Mouse (Mus musculus) embryonic facial prominence, embryonic 10.5 days (tissue): ENCODE measurements around the gene Eef2k. TPM values are rescaled to one million over a fixed set of nuclear protein-coding genes. Genes with fewer than 3 reads are reported as not detected.
A peak's percentile ranks its signal among the peaks of the same experiment; 100 is the strongest.
"Not testable (repeated sequence)": the region's sequence is repeated elsewhere in the genome, so short reads cannot be mapped to it uniquely, and the experiment has no call there.

Source experiments
- DNase-seq: peaks from one replicate; pipeline ENCODE4 v3.0.0-alpha.2; 2017; ENCODE audit warnings: low spot score
- H3K27ac ChIP-seq: fragments of 300-500 bp; sonication (generic); replicated peaks from 2 replicates; pipeline ENCODE4 v1.5.1; 2016; ENCODE audit warnings: mild to moderate bottlenecking
- H3K27me3 ChIP-seq: fragments of 300-500 bp; sonication (generic); replicated peaks from 2 replicates; pipeline ENCODE4 v1.6.1; 2016; ENCODE audit warnings: low read depth, mild to moderate bottlenecking; ENCODE audit not compliant: poor library complexity, severe bottlenecking
- H3K36me3 ChIP-seq: fragments of 300-500 bp; sonication (generic); replicated peaks from 2 replicates; pipeline ENCODE4 v1.6.1; 2016; ENCODE audit warnings: mild to moderate bottlenecking, moderate library complexity
- H3K4me1 ChIP-seq: fragments of 300-500 bp; sonication (generic); 2 replicates; pipeline ENCODE4 v1.6.1; 2016
- H3K4me3 ChIP-seq: fragments of 300-500 bp; sonication (generic); 2 replicates; pipeline ENCODE4 v1.5.1; 2016; ENCODE audit warnings: mild to moderate bottlenecking, moderate library complexity
- H3K9me3 ChIP-seq: fragments of 300-500 bp; sonication (generic); 2 replicates; pipeline ENCODE4 v1.6.1; 2016; ENCODE audit warnings: mild to moderate bottlenecking
- WGBS: fragments of 180-500 bp; shearing (Covaris S2); methylation state at CpG from one replicate; pipeline ENCODE4 v1.1.7; 2016; 5-methylcytosine and 5-hydroxymethylcytosine counted together
- polyA plus RNA-seq: library from polyadenylated mRNA; unstranded; fragments of >200 nt; fragmentation: Nextera tagmentation; extraction: Ambion mirVana; gene quantifications from 2 replicates; pipeline ENCODE4 v1.2.1, GENCODE M21; 2016

The Eef2k gene
- polyA plus RNA-seq, 1 experiment from 2014 or later = 34.5 TPM

DNA sequence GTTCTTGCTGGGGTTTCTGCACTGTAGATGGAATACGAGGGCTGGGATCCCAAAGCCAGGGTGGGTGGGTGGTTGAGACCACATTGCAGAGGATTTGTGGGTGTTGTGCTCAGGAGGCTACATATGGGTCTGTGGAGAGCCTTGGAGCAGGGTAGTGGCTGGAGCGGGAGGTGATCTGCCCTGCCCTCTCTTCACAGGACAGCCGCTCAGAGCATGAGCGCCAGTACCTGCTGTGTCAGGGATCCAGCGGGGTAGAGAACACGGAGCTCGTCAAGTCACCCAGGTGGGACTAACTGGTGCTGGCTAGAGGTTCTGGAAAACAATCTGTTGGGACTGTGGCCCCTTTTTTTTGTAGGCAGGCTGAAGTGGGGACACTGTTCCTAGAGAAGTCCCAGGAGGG lies 90.5 kb downstream of the Eef2k start:
- 95% methylated on average over 7 of the region's 7 CpGs for WGBS
- no peaks in the 10 kb centered on the region for H3K9me3 ChIP-seq
- no peak overlapping the region for H3K27ac ChIP-seq
- peaks cover 100% of the 10 kb centered on the region for H3K36me3 ChIP-seq
- H3K4me3 ChIP-seq = no peak overlapping the region
- no peaks in the 10 kb centered on the region for H3K27me3 ChIP-seq
- no peak for DNase-seq
- no peaks in the 10 kb centered on the region for H3K4me1 ChIP-seq

DNA sequence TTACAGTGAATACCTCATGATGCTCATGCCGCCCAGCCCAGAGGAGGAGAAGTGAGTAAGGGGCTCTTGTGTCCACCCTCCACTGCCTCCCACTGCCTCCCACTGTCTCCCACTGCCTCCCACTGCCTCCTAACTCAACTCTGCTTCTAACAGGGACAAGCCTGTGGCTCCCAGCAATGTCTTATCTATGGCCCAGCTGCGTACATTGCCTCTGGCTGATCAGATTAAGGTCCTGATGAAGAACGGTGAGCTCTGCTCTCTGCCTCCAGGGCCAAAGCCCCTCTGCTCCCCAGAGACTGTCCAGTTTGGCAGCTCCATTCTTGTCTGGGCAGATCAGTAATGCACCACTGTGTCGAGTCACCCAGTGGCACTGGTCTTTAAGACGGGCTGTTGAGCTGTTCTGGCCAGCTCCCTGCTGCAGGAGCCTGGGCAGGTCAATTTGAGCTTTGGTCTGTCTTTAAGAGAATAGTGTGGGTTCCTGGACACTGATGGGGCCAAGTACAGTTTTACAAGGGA lies 91.1 kb downstream of the Eef2k start:
- 87% methylated on average over 5 of the region's 5 CpGs for WGBS
- Histone ChIP-seq H3K4me3 (no peak overlapping the region), H3K4me1 (no peaks in the 10 kb centered on the region), H3K27ac (no peak overlapping the region), H3K9me3 (no peaks in the 10 kb centered on the region), H3K27me3 (no peaks in the 10 kb centered on the region), H3K36me3 (peaks cover 100% of the 10 kb centered on the region)
- DNase-seq = no peak

DNA sequence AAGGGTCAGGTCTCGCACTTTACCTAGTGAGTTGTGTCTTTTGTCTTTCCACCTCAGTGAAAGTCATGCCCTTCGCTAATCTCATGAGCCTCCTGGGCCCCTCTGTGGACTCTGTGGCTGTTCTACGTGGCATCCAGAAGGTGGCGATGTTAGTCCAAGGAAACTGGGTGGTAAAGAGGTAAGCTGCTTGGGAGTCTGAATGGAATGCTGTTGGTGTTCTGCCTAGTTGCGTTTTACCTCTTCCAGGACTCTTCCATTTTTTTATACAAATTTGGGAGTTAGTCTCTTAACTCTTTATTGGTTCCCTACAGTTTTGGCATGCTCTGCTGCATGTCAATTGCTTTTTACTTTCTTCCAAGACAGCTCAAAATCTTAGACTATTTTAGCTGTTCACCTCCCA lies 92.1 kb downstream of the Eef2k start:
- peak; percentile 57 for DNase-seq
- Histone ChIP-seq H3K36me3 (peaks cover 100% of the 10 kb centered on the region), H3K9me3 (no peaks in the 10 kb centered on the region), H3K27me3 (no peaks in the 10 kb centered on the region), H3K4me1 (no peaks in the 10 kb centered on the region), H3K27ac (no peak overlapping the region), H3K4me3 (no peak overlapping the region)
- WGBS = 47% methylated on average over 5 of the region's 5 CpGs

DNA sequence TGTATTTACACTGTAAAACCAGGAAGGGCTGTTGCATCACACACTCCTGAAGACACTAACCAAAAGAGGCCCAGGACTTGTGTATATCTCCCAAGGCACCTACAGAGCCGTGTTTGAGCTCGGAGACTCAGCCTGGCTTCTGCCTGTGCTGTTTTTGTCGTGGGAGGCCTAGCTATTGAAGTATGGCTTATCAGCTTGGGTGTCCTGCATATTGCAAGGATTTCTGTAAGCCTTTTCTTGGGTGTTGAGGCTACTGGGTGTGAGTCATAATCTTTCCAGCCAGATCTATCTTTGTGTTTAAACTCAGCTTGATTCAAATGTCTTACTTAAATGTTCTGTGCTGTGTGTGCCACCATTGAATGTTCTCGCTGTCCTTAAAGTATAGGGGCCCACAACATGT lies 93.9 kb downstream of the Eef2k start:
- no peaks in the 10 kb centered on the region for H3K9me3 ChIP-seq
- peaks cover 100% of the 10 kb centered on the region for H3K36me3 ChIP-seq
- H3K4me3 ChIP-seq = no peak overlapping the region
- H3K4me1 ChIP-seq = no peaks in the 10 kb centered on the region
- DNase-seq = no peak
- 87% methylated on average over 4 of the region's 4 CpGs for WGBS
- no peaks in the 10 kb centered on the region for H3K27me3 ChIP-seq
- no peak overlapping the region for H3K27ac ChIP-seq

DNA sequence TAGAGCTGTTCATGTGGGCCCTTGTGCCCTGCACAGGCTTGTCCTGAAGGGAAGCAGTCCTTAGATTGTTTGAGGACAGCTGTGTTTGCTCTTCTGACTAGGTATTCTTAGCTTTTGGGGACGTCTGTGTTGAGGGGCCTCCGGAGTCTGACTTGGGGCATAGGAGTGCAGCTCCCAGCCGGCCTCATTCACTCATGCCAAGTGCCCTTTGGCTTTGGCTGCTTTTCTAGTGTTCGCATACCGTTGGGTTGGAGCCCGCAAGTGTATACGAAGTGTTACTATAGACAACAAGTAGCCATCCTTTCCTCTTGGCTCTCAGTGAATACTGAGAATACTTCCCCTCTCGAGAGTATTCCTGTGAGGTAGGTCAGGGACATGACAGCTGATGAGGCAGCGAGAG lies 95.6 kb downstream of the Eef2k start:
- H3K4me3 ChIP-seq = no peak overlapping the region
- peaks cover 100% of the 10 kb centered on the region for H3K36me3 ChIP-seq
- no peaks in the 10 kb centered on the region for H3K4me1 ChIP-seq
- no peaks in the 10 kb centered on the region for H3K27me3 ChIP-seq
- no peaks in the 10 kb centered on the region for H3K9me3 ChIP-seq
- 89% methylated on average over 9 of the region's 9 CpGs for WGBS
- no peak for DNase-seq
- H3K27ac ChIP-seq = no peak overlapping the region

DNA sequence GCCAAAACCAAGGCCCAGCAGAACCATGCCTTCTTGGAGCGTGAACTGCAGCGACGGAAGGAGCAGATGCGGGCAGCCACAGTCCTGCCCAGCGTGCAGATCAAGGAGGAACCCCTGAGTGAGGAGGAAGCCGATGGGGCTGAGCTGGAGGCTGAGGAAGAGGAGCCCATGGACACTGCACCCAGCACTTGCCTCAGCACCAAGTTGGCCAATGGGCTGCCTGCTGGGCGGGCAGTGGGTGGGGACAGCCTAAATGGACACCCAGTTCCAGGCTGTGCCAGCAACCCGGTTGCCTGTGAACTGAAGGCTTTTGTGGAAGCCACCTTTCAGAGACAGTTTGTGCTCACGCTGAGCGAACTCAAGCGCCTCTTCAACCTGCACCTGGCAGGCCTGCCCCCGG lies 97.7 kb downstream of the Eef2k start:
- no peak for DNase-seq
- no peaks in the 10 kb centered on the region for H3K27me3 ChIP-seq
- WGBS = 92% methylated on average over 12 of the region's 12 CpGs
- H3K9me3 ChIP-seq = no peaks in the 10 kb centered on the region
- H3K27ac ChIP-seq = no peak overlapping the region
- no peak overlapping the region for H3K4me3 ChIP-seq
- peaks cover 99% of the 10 kb centered on the region for H3K36me3 ChIP-seq
- no peaks in the 10 kb centered on the region for H3K4me1 ChIP-seq

DNA sequence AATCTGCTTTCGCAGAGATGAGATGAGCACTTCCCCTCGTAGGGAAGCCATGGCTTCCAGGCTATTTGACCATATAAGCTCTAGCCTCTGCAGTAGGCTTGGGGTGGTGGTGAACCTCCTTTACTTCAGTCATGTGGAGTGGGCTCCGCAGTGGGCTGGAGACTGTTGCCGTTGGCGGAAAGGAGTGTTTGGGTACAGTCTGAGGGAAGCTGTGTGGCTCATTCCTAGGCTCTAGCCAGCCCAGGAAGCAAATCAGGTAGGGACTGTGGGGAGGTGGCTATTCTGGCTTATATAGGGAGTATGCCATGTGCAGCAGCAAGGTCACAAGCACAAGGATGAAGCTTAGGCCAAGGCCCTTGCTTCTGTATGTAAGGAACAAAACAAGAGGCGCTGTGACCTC lies 98.6 kb downstream of the Eef2k start:
- Histone ChIP-seq H3K27ac (no peak overlapping the region), H3K36me3 (peaks cover 99% of the 10 kb centered on the region), H3K9me3 (no peaks in the 10 kb centered on the region), H3K27me3 (no peaks in the 10 kb centered on the region), H3K4me1 (no peaks in the 10 kb centered on the region), H3K4me3 (no peak overlapping the region)
- 92% methylated on average over 6 of the region's 6 CpGs for WGBS
- no peak for DNase-seq

DNA sequence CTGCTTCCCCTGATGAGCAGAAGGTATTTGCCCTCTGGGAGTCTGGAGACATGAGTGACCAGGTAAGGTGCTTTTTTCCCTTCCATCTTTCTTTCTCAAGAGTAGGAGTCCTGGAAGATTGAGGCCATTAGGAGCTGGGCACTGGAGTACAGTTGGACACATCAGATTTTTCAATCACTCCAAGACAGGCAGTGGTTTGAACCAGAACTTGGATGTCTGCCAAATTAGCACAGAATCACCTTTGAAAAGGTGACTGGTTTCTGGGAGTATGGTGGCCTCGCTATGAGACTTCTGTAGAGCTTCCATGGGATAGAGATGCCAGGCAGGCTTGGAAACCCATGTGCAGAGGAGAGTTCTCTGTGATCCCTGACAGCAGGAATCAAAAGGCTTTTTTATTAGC lies 99.9 kb downstream of the Eef2k start:
- H3K4me3 ChIP-seq = no peak overlapping the region
- no peaks in the 10 kb centered on the region for H3K4me1 ChIP-seq
- no peak for DNase-seq
- H3K27ac ChIP-seq = no peak overlapping the region
- no peaks in the 10 kb centered on the region for H3K27me3 ChIP-seq
- H3K36me3 ChIP-seq = peaks cover 93% of the 10 kb centered on the region
- H3K9me3 ChIP-seq = no peaks in the 10 kb centered on the region
- 89% methylated on average over 1 of the region's 1 CpGs for WGBS

DNA sequence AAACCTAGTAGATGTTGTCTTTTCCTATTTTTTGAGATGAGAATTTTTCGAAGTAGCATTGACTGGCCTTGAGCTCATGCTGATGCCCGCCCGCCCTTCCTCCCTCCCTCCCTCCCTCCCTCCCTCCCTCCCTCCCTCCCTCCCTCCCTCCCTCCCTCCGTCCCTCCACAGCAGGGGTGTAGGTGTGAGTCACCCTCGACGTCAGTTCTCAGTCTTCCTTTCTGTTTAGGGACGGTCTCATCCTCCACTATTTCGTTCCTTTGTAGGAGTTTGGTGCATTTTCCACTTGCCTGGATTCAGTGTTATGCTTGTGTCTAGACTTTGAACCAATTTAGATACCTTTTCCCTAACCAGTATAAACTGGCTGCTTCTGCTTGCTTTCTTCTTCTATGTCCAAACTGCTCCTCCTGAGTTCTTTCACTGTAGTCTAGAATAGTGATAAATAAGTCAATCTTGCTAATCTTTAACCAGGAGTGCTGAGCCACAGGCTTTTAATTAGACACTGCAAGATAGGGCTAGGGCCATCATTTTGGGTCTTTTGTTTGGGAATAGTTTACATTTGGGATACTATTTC lies 101.4 kb downstream of the Eef2k start:
- WGBS = 79% methylated on average over 8 of the region's 8 CpGs
- H3K36me3 ChIP-seq = peaks cover 91% of the 10 kb centered on the region

DNA sequence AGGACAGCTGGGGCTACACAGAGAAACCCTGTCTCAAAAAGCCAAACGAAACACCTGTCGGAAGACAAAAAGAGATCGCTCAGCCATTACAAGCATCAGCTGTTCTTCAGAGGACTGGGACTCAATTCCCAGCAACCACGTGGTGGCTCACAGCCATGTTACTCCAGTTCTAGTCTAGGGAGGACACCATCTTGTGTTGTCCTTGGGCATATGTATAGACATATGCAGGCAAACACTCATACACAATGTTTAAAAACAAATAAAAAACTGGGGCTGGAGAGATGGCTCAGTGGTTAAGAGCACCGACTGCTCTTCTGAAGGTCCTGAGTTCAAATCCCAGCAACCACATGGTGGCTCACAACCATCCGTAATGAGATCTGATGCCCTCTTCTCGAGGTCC lies 111.0 kb downstream of the Eef2k start:
- H3K27ac ChIP-seq, H3K27me3 ChIP-seq, H3K9me3 ChIP-seq, H3K4me1 ChIP-seq, H3K4me3 ChIP-seq, DNase-seq: not testable (repeated sequence)
- H3K36me3 ChIP-seq = peaks cover 60% of the 10 kb centered on the region
- 88% methylated on average over 7 of the region's 7 CpGs for WGBS

More for the DNA sequence above, 101.4 kb downstream of the Eef2k start:
- DNase-seq = no peak
- H3K27me3 ChIP-seq = no peaks in the 10 kb centered on the region
- H3K4me3 ChIP-seq = no peak overlapping the region
- H3K4me1 ChIP-seq = no peaks in the 10 kb centered on the region
- H3K27ac ChIP-seq = no peak overlapping the region
- no peaks in the 10 kb centered on the region for H3K9me3 ChIP-seq

Other genes with a start within 250 kb of the Eef2k start
- gene Uqcrc2, start 207.7 kb upstream of the Eef2k start, polyA plus RNA-seq = 175 and 186 TPM in 2 replicates
- gene Pdzd9, start 172.5 kb upstream of the Eef2k start, polyA plus RNA-seq = 0.30 and 0.36 TPM in 2 replicates
- 13.3 and 15.1 TPM in 2 replicates for gene Mosmo, start 165.2 kb upstream of the Eef2k start, polyA plus RNA-seq
- gene Vwa3a, start 103.5 kb upstream of the Eef2k start, polyA plus RNA-seq = 0.07 and 0.47 TPM in 2 replicates
- gene Gm5737, start 30.5 kb upstream of the Eef2k start, polyA plus RNA-seq = not detected in 2 replicates
- gene Polr3e, start 74.9 kb downstream of the Eef2k start, polyA plus RNA-seq = 42.9 and 44.8 TPM in 2 replicates
- 11.5 and 14.5 TPM in 2 replicates for gene Cdr2, start 139.5 kb downstream of the Eef2k start, polyA plus RNA-seq
- 0.40 and 0.62 TPM in 2 replicates for gene Mfsd13b, start 139.7 kb downstream of the Eef2k start, polyA plus RNA-seq
- gene Mettl9, start 191.6 kb downstream of the Eef2k start, polyA plus RNA-seq = 182 and 187 TPM in 2 replicates
- gene Igsf6, start 231.7 kb downstream of the Eef2k start, polyA plus RNA-seq = 0.67 and 1.2 TPM in 2 replicates
- 0.05 and 0.13 TPM in 2 replicates for gene Otoa, start 238.8 kb downstream of the Eef2k start, polyA plus RNA-seq